Mouse (Mus musculus) liver, postnatal 0 days (tissue): ENCODE data around the gene Gprc5b.

Source experiments
- CTCF ChIP-seq: sonication (generic); IDR thresholded peaks from 2 replicates; pipeline ENCODE4 v1.5.1; 2016; ENCODE audit warnings: antibody characterized with exemption, low read depth
- EP300 ChIP-seq: IDR thresholded peaks from 2 replicates; pipeline ENCODE4 v1.6.1; 2016; ENCODE audit warnings: antibody characterized with exemption, low read depth, mild to moderate bottlenecking

DNA sequence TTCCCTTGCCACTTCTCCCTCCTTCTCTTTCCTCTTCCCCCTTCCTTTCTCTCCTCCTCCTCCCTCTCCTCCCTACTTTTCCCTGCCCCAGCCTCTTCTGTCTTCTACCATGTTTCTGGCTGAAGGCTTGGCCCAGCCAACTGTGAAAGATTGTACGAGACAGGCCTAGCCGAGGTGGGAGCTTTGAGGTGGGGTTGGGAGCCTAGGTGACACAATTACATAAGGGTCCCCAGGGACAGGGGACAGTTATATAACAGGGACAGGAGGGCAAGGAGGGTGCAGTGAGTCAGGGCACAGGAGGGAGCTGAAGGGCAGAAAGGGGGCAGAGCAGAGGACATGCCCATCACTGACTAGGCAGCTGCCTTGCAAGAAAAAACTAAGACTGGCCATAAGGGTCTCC, 7.0 kb upstream of the Gprc5b start:
- no peak for TF ChIP-seq EP300
- no peak for TF ChIP-seq CTCF
